Mouse (Mus musculus) adrenal gland, adult (tissue): ENCODE measurements at regions not wholly inside any gene's neighbourhood (a gene's known extent, or its start where the extent isn't known, plus 50 kb on each side); places are given as distances from the start of the nearest gene placed in this dataset.

Source experiments
- DNase-seq, 2 experiments: peaks; one replicate each; pipeline ENCODE4 v3.0.0; 2022 to 2023; ENCODE audit warnings: low spot score in 1 of 2; ENCODE audit not compliant: inconsistent age in 2 of 2

DNA sequence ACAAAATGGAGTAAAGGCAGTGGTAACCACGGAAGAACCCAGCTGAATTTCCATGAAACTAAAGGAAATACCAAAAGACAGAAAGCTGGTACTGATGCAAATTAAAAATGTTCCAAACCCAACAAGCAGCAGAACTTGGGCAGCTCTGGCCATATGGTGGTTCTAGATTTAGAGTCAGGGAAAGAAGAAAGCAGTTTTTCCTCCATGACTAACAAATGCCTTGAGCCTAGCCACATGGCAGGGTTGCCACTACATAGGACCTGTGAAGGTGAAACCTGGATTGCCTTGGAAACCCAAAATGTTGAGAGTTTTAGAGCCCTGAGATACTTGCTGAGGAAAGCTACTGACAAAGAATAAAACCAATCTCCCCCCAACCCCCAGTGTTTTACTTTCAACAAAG, 701.5 kb upstream of the Foxg1 start:
- DNase-seq, result no peak

DNA sequence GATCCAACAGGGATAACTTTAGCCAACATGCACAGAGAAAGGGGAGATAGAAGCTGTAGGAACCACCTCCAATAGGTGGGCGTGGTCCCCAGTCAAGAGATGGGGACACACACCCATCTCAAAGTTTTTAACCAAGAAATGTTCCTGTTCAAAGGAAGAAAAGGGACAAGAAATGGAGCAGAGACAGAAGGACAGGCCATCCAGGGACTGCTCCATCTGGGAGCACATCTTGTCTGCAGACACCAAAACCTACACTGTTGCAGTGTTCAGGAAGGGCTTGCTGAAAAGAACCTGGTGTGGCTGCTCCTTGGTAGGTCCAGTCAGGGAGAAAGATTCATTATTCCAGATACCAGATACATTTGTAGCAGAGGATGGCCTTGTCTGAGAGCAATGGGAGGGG, 676.5 kb upstream of the Foxg1 start:
- no peak for DNase-seq

DNA sequence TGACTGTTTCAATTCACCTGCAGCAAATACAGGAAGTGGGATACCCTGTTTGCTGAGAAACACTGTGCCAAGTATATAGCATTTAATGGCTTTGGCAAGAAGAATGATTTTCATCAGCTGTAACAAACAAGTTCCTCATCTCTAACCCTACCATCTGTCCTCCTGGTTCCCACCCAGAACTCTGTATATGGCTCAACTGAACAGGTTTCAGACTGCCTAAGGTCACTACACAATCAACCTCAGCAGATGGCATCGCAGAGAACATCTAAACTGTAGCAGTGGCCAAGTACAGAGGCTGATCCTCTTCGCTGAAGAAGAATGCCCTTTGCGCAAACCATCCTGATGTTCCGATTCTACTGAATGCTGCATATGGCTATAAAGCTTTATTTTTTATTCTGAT, 668.8 kb upstream of the Foxg1 start:
- DNase-seq, result no peak

DNA sequence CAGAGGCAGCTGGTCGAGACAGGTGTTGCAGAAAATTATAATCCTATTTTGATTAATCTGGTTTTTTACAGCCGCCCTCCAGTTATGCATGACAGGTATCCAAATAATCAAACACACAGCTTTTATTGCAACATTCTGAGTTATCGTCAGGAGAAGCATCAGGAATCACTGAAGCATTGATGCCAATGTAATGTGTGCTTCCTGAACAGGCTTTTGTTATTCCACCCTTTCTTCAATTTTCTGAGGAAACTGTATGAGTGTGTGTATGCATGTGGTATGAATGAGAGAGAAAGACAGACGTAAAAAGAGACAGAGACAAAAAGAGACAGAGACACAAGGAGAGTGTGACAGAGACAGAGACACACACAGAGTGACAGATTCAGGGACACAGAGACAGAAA, 652.6 kb upstream of the Foxg1 start:
- DNase-seq, result no peak

DNA sequence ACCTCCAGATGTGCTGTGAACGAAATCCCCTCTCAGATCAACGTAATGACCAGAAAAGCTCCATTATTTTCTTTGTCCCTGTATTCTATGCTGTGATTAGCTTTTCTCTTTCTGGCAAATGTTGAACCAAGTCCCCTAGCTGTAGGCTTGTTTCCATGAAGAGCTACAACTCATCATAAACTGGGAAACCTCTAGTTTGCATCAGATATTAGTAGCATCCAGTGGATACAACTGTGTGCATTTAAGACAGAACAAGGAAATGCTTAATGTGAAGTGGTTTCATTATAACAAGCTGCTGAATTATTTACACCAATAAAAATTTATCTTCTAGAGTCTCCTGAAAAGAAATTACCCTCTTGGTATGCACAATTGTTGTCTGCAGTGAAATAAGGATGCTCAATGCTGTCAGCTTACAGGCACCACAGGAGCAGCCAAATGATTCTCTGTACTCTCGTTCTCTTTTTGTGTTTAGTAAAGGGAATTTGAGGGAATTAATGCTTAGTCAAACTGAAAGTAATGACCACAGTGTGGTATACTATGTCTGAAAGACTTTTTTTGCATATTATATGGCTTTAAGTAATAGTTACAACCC, 623.6 kb upstream of the Foxg1 start:
- DNase-seq, result no peak
